Mouse (Mus musculus) frontal cortex, postnatal 14 days (tissue): Measurements from ENCODE around the gene Rpgrip1l.

Source experiments
- DNase-seq, 2 experiments: peaks; one replicate each; pipeline ENCODE4 v3.0.0; 2022; ENCODE audit warnings: low spot score in 2 of 2

Rpgrip1l gene

DNA sequence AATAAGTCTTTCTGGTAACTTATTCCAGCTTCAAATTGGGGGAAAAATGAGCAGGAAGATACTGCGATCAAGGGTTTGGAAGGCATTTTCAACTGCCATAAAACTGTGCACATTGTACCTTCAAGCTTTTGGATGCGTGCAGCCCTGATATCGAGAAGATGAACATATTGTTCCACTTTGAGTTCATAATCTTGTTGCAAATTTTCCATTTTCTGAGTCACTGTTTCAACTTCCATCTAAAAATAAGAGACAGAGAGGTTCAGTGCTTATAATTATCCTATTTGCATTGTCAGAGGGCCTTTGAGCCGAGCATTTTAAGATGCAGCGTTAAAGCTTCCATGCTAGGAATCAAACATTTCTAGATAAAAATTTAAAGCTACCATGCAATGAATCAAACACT is 39.6 kb downstream of the Rpgrip1l start:
- DNase-seq: no peak

- no peak for DNase-seq
These were observed 43.6 kb downstream of the Rpgrip1l start for GRCm38 (mm10) chr8:91269374-91269958.

- DNase-seq: no peak
These were observed 48.5 kb downstream of the Rpgrip1l start for GRCm38 (mm10) chr8:91264564-91264963.

GRCm38 (mm10) chr8:91263939-91264338 is 49.1 kb downstream of the Rpgrip1l start:
- DNase-seq: no peak

DNA sequence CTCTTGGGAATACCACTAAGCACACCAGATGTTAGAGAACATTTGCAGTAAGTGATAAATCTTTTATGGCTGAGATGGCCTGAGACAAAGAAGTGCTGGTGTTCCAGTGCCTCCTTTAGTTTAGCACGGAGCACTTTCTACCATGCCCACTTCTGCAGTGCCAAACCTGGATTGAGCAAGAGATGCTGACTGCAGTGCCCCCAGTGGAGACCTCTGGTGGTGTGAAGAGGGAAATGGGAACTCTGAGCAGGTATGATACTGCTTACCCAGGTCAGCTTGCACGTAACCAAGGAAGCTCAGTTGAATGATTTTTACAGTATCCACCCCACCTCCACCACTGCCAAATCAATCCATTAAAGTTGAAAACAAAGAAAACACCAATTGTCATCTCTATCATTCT is 51.5 kb downstream of the Rpgrip1l start:
- DNase-seq: no peak

DNA sequence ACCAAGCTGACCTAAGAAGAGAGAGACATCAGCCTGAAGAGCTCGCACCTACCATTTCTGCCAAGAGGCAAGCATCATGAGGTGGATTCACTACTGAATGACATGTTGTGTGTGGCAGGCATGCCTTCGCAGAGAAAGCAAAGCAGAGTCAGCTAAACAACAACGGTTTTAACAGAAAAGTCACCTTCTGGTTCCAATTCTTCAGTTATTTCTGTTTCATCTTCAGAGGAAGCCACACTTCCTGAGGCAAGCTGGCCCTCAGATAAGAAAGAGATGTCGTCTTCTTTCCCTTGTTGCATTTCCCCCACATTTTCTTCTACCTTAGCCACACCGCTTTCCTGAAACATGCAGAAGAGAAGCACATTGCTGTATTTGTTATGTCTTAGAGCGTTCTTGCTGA is 62.1 kb downstream of the Rpgrip1l start:
- DNase-seq: no peak

GRCm38 (mm10) chr8:91249758-91250466 is 63.1 kb downstream of the Rpgrip1l start:
- no peak for DNase-seq

GRCm38 (mm10) chr8:91245821-91246454 is 67.1 kb downstream of the Rpgrip1l start:
- DNase-seq: no peak

DNA sequence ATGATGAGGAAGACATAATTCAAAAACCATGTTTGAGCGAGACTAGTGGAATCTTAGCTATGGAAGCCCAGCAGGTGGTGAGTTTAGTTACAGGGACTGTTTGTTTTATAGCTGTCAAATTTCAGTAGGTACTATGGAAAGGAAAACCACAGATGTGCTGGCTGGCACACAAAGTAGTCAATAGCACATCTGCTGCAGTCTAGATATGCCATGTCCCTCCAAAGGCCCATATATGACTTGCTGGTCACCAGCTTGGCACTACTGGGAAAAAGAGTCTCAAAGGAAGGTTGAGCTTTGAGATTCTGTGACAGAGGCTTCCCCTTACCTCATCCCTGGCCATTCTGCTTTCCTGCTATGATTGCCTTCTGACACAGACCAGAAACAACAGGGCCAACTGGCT is 70.3 kb downstream of the Rpgrip1l start:
- DNase-seq: no peak

DNA sequence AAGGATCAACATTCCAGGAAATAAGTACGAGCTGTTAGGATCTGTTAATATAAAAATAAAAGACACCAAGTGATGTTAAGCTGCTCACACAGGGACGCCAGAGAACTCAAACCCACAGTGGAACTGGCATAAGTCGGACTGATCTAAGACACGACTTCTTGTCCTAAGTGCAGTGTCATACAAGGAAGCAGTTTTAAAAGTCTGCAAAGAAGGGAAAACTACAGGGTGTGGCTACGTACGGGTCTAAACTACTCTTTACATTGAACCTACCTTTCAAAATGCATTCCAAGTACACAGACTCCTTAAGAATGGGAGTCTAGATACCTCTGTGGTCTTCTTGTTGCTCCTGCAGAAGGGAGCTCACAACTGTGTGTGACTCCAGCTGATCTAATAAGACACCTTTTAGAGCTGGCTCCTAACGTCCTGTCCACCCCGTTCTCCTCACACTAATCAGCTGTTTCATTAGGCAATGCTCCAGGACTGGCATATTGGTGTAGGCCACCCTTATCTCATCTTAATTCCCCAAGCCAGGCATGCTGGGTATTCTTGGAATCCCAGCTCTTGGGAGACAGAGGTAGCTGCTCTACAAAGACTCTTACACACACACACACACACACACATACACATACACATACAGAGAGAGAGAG is 71.1 kb downstream of the Rpgrip1l start:
- DNase-seq: no peak

DNA sequence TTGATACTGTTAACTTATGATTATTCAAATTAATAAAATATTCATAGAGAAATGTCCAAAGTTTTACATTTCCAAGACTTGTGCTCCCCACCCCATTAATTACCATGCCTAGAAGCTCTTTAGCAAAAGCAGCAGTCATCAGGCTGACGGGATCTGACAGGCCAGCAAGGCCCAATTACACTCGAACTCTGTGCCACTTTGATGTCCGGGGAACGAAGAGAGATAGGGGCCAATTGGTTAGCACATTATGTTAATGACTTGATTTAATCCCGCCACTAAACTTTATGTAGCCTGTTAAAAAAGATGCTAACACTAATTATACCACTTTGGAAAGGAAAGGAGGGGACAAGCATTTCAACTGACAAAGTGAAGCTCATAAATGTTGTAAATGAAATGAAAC is 71.7 kb downstream of the Rpgrip1l start:
- DNase-seq: no peak

- no peak for DNase-seq
These were observed 75.9 kb downstream of the Rpgrip1l start for GRCm38 (mm10) chr8:91237191-91237590.

- DNase-seq: no peak
These were observed 79.0 kb downstream of the Rpgrip1l start for GRCm38 (mm10) chr8:91234097-91234496.

GRCm38 (mm10) chr8:91227421-91227841 is 85.6 kb downstream of the Rpgrip1l start:
- DNase-seq: no peak

- no peak for DNase-seq
These were observed 88.8 kb downstream of the Rpgrip1l start for GRCm38 (mm10) chr8:91224227-91224626.

DNA sequence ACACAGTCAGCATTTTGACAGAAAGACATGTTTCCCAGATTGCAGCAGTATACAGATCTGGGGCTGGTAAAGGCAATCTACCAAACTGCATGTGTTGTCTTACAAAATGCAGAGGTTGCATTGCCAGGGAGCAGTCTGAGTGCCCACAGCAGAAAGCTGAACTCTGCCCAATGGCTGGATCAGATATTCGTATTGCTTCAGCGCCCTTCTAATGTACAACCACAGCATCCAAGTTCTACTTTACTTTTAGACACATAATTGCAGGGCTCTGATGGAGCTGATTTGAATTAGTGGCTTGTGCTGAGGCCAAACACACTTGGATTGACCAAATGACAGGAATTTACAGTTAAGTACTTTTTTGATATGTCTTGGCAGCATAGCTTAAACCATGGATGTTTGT is 91.2 kb downstream of the Rpgrip1l start:
- no peak for DNase-seq

DNA sequence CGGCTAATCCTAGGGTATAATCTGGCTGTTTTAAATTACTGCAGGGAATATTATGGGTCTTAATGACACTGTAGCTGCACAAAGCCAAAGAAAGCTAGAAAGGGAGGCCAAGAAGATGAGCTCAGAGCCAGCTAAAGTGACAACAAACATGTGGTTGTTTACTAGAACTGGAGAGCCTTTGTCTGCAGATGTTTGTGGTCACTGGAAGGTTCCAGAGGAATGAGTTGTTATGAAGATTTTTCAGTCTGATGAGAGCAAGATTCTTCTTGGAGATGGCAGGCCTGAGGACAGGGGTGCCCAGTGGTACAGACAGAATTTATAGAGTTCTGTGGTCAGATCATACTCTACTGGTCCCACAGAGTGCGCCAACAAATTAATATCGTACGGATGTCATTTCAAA is 94.8 kb downstream of the Rpgrip1l start:
- DNase-seq: no peak

GRCm38 (mm10) chr8:91217062-91217905 is 95.8 kb downstream of the Rpgrip1l start:
- no peak for DNase-seq

GRCm38 (mm10) chr8:91214287-91214686 is 98.8 kb downstream of the Rpgrip1l start:
- no peak for DNase-seq

DNA sequence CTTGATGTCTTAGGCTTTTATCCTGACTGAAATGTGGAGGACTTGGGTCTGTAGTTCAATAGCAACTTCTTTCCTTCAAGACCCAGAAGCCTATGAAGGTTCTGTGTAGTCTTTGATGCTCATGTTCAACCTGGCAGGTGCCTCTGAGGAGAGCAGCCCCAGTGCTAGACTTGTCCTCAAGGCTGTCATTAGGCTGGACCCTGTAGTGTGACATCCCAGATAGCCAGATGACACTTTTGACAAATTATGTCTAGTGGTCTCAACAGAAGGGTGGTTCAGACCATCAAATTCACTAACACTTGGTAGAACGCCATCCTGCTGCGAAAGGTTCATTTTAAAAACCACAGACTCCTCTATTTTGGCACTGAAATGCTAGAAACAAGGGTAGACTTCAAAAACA is 100.1 kb downstream of the Rpgrip1l start:
- DNase-seq: no peak

DNA sequence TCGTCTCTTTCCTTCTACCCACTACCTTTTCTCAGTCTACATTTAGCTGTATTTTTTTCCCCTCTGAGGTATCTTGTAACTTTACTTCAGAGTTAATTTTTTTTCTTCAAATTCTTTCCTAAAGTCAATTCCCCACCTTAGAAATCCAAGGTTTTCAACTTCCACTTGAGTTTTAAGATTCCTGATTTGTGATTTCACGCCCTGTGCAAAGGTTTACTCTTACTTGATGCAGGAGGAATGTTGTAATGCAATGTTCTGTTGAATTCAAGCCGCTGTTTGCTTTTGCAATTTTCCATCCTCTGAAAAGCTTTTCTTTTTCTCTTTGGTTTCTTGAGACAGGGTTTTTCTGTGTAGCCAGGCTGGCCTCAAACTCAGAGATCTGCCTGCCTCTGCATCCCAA is 103.4 kb downstream of the Rpgrip1l start:
- no peak for DNase-seq

GRCm38 (mm10) chr8:91207676-91208075 is 105.4 kb downstream of the Rpgrip1l start:
- no peak for DNase-seq
